Mouse (Mus musculus) olfactory bulb, adult 2 months (tissue): ENCODE data around the gene Aprt.

Source experiments
- CTCF ChIP-seq: fragments of 200-500 bp; IDR thresholded peaks from 2 replicates; pipeline ENCODE4 v1.5.1; 2012; ENCODE audit warnings: low read depth, mild to moderate bottlenecking, low read length, moderate library complexity; ENCODE audit not compliant: insufficient read depth
- POLR2A ChIP-seq: fragments of 200-500 bp; IDR thresholded peaks from 2 replicates; pipeline ENCODE4 v1.6.1; 2012; ENCODE audit warnings: mild to moderate bottlenecking, low read depth, low read length, moderate library complexity; ENCODE audit not compliant: insufficient read depth

- no peak for TF ChIP-seq CTCF
- no peak for TF ChIP-seq POLR2A
Observed at GRCm38 (mm10) chr8:122537033-122537432, 39.7 kb downstream of the Aprt start.
